Mouse (Mus musculus) lung, postnatal 0 days (tissue): Measurements from ENCODE around the gene Gm5580. TPM values are rescaled to one million over a fixed set of nuclear protein-coding genes. Genes with fewer than 3 reads are reported as not detected.
"Not testable (repeated sequence)": the region's sequence is repeated elsewhere in the genome, so short reads cannot be mapped to it uniquely, and the experiment has no call there.

Experiments used
- ATAC-seq: fragments of 200-750 bp; cut with Nextera tagmentation; 2 replicates; pipeline ENCODE4 v1.8.0; 2017; ENCODE audit warnings: moderate library complexity
- DNase-seq: peaks from one replicate; pipeline ENCODE4 v3.0.0-alpha.2; 2016; ENCODE audit warnings: low spot score
- H3K27ac ChIP-seq: fragments of 300-500 bp; sonication (generic); 2 replicates; pipeline ENCODE4 v1.5.1; 2014; ENCODE audit warnings: antibody characterized with exemption, mild to moderate bottlenecking, low read length, mixed read lengths
- H3K27me3 ChIP-seq: fragments of 300-500 bp; sonication (generic); replicated peaks from 2 replicates; pipeline ENCODE4 v1.6.1; 2014; ENCODE audit warnings: low read length, mixed read lengths; ENCODE audit not compliant: insufficient read depth
- H3K36me3 ChIP-seq: fragments of 300-500 bp; sonication (generic); 2 replicates; pipeline ENCODE4 v1.6.1; 2014; ENCODE audit warnings: low read length, mixed read lengths; ENCODE audit not compliant: insufficient read depth
- H3K4me1 ChIP-seq: fragments of 300-500 bp; sonication (generic); 2 replicates; pipeline ENCODE4 v1.6.1; 2014; ENCODE audit warnings: antibody characterized with exemption, low read depth, low read length, mixed read lengths; ENCODE audit not compliant: insufficient read depth
- H3K4me2 ChIP-seq: fragments of 300-500 bp; sonication (generic); replicated peaks from 2 replicates; pipeline ENCODE4 v1.6.1; 2014; ENCODE audit warnings: low read depth, mild to moderate bottlenecking, low read length, moderate library complexity, mixed read lengths
- H3K4me3 ChIP-seq: fragments of 300-500 bp; sonication (generic); 2 replicates; pipeline ENCODE4 v1.5.1; 2014; ENCODE audit warnings: low read depth, low read length
- H3K9ac ChIP-seq: fragments of 300-500 bp; sonication (generic); replicated peaks from 2 replicates; pipeline ENCODE4 v1.6.1; 2014; ENCODE audit warnings: low read depth, mild to moderate bottlenecking
- H3K9me3 ChIP-seq: fragments of 300-500 bp; sonication (generic); 2 replicates; pipeline ENCODE4 v1.6.1; 2016; ENCODE audit warnings: low read length, mixed read lengths
- CTCF ChIP-seq: IDR thresholded peaks from 2 replicates; pipeline ENCODE4 v1.5.1; 2016; ENCODE audit warnings: antibody characterized with exemption, mild to moderate bottlenecking
- EP300 ChIP-seq: IDR thresholded peaks from 2 replicates; pipeline ENCODE4 v1.6.1; 2016; ENCODE audit warnings: antibody characterized with exemption, mild to moderate bottlenecking, control low read depth
- WGBS: fragments of 180-500 bp; shearing (Covaris S2); extraction: QIAGEN DNeasy Blood & Tissue Kit; methylation state at CpG from one replicate; pipeline ENCODE4 v1.1.7; 2014; 5-methylcytosine and 5-hydroxymethylcytosine counted together
- polyA plus RNA-seq: library from polyadenylated mRNA; unstranded; fragments of >200 nt; fragmentation: Nextera tagmentation; extraction: Ambion mirVana; gene quantifications from 2 replicates; pipeline ENCODE4 v1.2.1, GENCODE M21; 2015

The Gm5580 gene
- polyA plus RNA-seq, 1 experiment from 2014 or later, result 0.32 TPM

- no peak for TF ChIP-seq EP300
- TF ChIP-seq CTCF, result peak; percentile 74
- Histone ChIP-seq H3K27me3 (no peaks in the 10 kb centered on the region), H3K27ac (no peak overlapping the region), H3K9me3 (no peaks in the 10 kb centered on the region), H3K4me2 (no peak overlapping the region), H3K4me3 (no peak overlapping the region), H3K4me1 (no peaks in the 10 kb centered on the region), H3K36me3 (no peaks in the 10 kb centered on the region), H3K9ac (no peak overlapping the region)
- peak; percentile 31 for DNase-seq
- 15% methylated on average over 3 of the region's 3 CpGs for whole genome bisulfite sequencing
- no peak for ATAC-seq
These were observed 18.9 kb downstream of the Gm5580 start for GRCm38 (mm10) chr6:116569834-116570233.

GRCm38 (mm10) chr6:116584095-116584494 is 33.2 kb downstream of the Gm5580 start, which contains the start of gene Olfr215:
Olfr215 (minus strand) TSS chr6:116584195.
- Histone ChIP-seq H3K4me2 (no peak within 1 kb of the TSS), H3K27ac (no peak within 1 kb of the TSS), H3K4me1 (no peaks in the 10 kb centered on the region), H3K27me3 (no peaks in the 10 kb centered on the region), H3K9ac (no peak within 1 kb of the TSS), H3K9me3 (no peaks in the 10 kb centered on the region), H3K4me3 (no peak within 1 kb of the TSS), H3K36me3 (no peaks in the 10 kb centered on the region)
- 67% methylated on average over 4 of the region's 4 CpGs for WGBS
- TF ChIP-seq CTCF (no peak), EP300 (no peak)
- ATAC-seq (no peak), DNase-seq (no peak)

- H3K9me3 ChIP-seq, ATAC-seq, H3K27ac ChIP-seq, H3K9ac ChIP-seq, H3K36me3 ChIP-seq, H3K27me3 ChIP-seq, H3K4me2 ChIP-seq, H3K4me3 ChIP-seq, H3K4me1 ChIP-seq, DNase-seq: not testable (repeated sequence)
These were observed 50.0 kb downstream of the Gm5580 start for GRCm38 (mm10) chr6:116600969-116601368.

Other genes starting within 250 kb of the Gm5580 start
- gene March8, start 213.1 kb upstream of the Gm5580 start, polyA plus RNA-seq, result 26.4 and 29.0 TPM in 2 replicates
- gene Alox5, start 90.0 kb upstream of the Gm5580 start, polyA plus RNA-seq, result 3.1 TPM in 2 replicates
- not detected in 2 replicates for gene Olfr211, start 62.0 kb upstream of the Gm5580 start, polyA plus RNA-seq
- 0.07 TPM in 1 of 2 replicates, not detected in the other for gene Olfr212, start 44.6 kb upstream of the Gm5580 start, polyA plus RNA-seq
- gene Olfr213, start 12.7 kb upstream of the Gm5580 start, polyA plus RNA-seq, result not detected in 2 replicates
- not detected in 2 replicates for gene Olfr214, start 3.1 kb downstream of the Gm5580 start, polyA plus RNA-seq
- gene Olfr215, start 33.1 kb downstream of the Gm5580 start, polyA plus RNA-seq, result not detected in 2 replicates
- 58.1 and 64.4 TPM in 2 replicates for gene Zfp422, start 77.9 kb downstream of the Gm5580 start, polyA plus RNA-seq
- 79.3 and 86.1 TPM in 2 replicates for gene Depp1, start 99.5 kb downstream of the Gm5580 start, polyA plus RNA-seq
- gene Rassf4, start 122.8 kb downstream of the Gm5580 start, polyA plus RNA-seq, result 9.3 and 10.0 TPM in 2 replicates
- 0.01 and 0.02 TPM in 2 replicates for gene Tmem72, start 165.8 kb downstream of the Gm5580 start, polyA plus RNA-seq